Mouse (Mus musculus): ENCODE data around the gene Gtf2f1.

DNA sequence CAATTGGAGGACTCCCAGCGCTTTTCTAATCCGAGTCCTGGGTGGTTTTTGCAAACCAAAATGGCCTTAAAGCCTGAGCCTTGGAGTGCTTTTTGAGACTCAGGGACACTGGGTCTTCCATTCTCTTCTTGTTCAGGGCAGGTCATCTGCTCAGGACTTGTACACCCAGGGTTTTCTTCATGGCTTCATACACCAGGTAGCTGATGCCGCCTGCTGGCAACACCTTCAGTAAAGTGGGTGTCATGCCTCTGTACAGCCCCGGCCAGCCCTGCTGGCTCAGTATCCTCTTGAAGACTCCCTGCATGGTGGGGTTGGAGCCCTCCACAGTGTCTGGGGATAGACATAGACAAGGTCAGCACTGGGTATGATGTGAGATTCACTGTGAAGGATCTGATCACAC is 21.8 kb upstream of the Gtf2f1 start:
- TF ChIP-seq SIN3A (IDR thresholded peaks at IDR 0.05; ENCODE audit: low read length): no peak
- TF ChIP-seq POLR2A (IDR thresholded peaks at IDR 0.05; ENCODE audit: control insufficient read depth in 1 of 2, insufficient read depth in 1 of 2, low read depth in 1 of 2, low read length in 2 of 2, poor library complexity in 1 of 2): no peak
- no peak for TF ChIP-seq SMC3 (IDR thresholded peaks at IDR 0.05; ENCODE audit: low read depth, low read length)
- no peak for TF ChIP-seq CTCF (IDR thresholded peaks at IDR 0.05 in 2 of 3, conservative IDR thresholded peaks at IDR 0.05 in 1 of 3; ENCODE audit: control insufficient read depth in 1 of 3, insufficient read depth in 1 of 3, low read depth in 2 of 3, low read length in 3 of 3, poor library complexity in 1 of 3, severe bottlenecking in 1 of 3)
- no peak for TF ChIP-seq NRF1 (IDR thresholded peaks at IDR 0.05; ENCODE audit: insufficient read depth, low read depth, low read length, poor library complexity, severe bottlenecking)
- no peak for TF ChIP-seq ETS1 (IDR thresholded peaks at IDR 0.05; ENCODE audit: low read depth, low read length)
- no peak for TF ChIP-seq GATA1 (IDR thresholded peaks at IDR 0.05; ENCODE audit: low read depth, low read length)
